Mouse (Mus musculus) MEL (cell line): ENCODE measurements around the gene 1700001C02Rik.

ENCODE experiments used
- CTCF ChIP-seq, 3 experiments: IDR thresholded peaks in 2 of 3; conservative IDR thresholded peaks in 1 of 3; 2 replicates each; pipeline ENCODE4 v1.5.1; 2011 to 2012; ENCODE audit warnings: low read length in 3 of 3, low read depth in 2 of 3, mild to moderate bottlenecking in 2 of 3, improper control_type of control experiment in 1 of 3, inconsistent platforms in 1 of 3, mixed read lengths in 1 of 3, moderate library complexity in 1 of 3; ENCODE audit not compliant: control insufficient read depth in 1 of 3, insufficient read depth in 1 of 3, poor library complexity in 1 of 3, severe bottlenecking in 1 of 3
- E2F4 ChIP-seq: IDR thresholded peaks from 2 replicates; pipeline ENCODE4 v1.6.1; 2011; ENCODE audit warnings: low read depth, low read length, improper control_type of control experiment, borderline replicate concordance
- ELF1 ChIP-seq: IDR thresholded peaks from 2 replicates; pipeline ENCODE4 v1.6.1; 2014; ENCODE audit warnings: low read depth, mild to moderate bottlenecking, inconsistent platforms, low read length, improper control_type of control experiment, moderate library complexity
- EP300 ChIP-seq, 2 experiments: IDR thresholded peaks; 2 replicates each; pipeline ENCODE4 v1.6.1; 2011; ENCODE audit warnings: improper control_type of control experiment in 2 of 2, low read length in 2 of 2, low read depth in 1 of 2, mild to moderate bottlenecking in 1 of 2
- HCFC1 ChIP-seq: IDR thresholded peaks from 2 replicates; pipeline ENCODE4 v1.6.1; 2012; ENCODE audit warnings: low read depth, mild to moderate bottlenecking, inconsistent platforms, low read length, improper control_type of control experiment, moderate library complexity
- JUND ChIP-seq: IDR thresholded peaks from 2 replicates; pipeline ENCODE4 v1.6.1; 2011; ENCODE audit warnings: low read depth, mild to moderate bottlenecking, improper control_type of control experiment, low read length
- MAX ChIP-seq: IDR thresholded peaks from 2 replicates; pipeline ENCODE4 v1.6.1; 2011; ENCODE audit warnings: low read length, improper control_type of control experiment
- MEF2A ChIP-seq: IDR thresholded peaks from 2 replicates; pipeline ENCODE4 v1.6.1; 2014; ENCODE audit warnings: low read depth, mild to moderate bottlenecking, inconsistent platforms, low read length, improper control_type of control experiment; ENCODE audit not compliant: poor library complexity, insufficient replicate concordance, severe bottlenecking; ENCODE audit errors: extremely low read depth
- POLR2A ChIP-seq, 2 experiments: IDR thresholded peaks; 2 replicates each; pipeline ENCODE4 v1.6.1; 2011 to 2012; ENCODE audit warnings: low read length in 2 of 2, mild to moderate bottlenecking in 2 of 2, control low read depth in 1 of 2, improper control_type of control experiment in 1 of 2, low read depth in 1 of 2, moderate library complexity in 1 of 2; ENCODE audit not compliant: control insufficient read depth in 1 of 2, insufficient read depth in 1 of 2, poor library complexity in 1 of 2
- POLR2AphosphoS2 ChIP-seq: IDR thresholded peaks from 2 replicates; pipeline ENCODE4 v1.6.1; 2011; ENCODE audit warnings: low read length, improper control_type of control experiment
- RCOR1 ChIP-seq: IDR thresholded peaks from 2 replicates; pipeline ENCODE4 v1.6.1; 2012; ENCODE audit warnings: low read depth, mild to moderate bottlenecking, inconsistent platforms, low read length, improper control_type of control experiment
- TBP ChIP-seq: IDR thresholded peaks from 2 replicates; pipeline ENCODE4 v1.8.0; 2011; ENCODE audit warnings: low read depth, low read length, improper control_type of control experiment
- ZC3H11A ChIP-seq: IDR thresholded peaks from 2 replicates; pipeline ENCODE4 v1.6.1; 2012; ENCODE audit warnings: low read depth, mild to moderate bottlenecking, inconsistent platforms, low read length, improper control_type of control experiment

GRCm38 (mm10) chr5:30527129-30527528 lies 61.3 kb downstream of the 1700001C02Rik start:
- TF ChIP-seq POLR2A (IDR thresholded peaks at IDR 0.05; ENCODE audit: control insufficient read depth in 1 of 2, insufficient read depth in 1 of 2, low read depth in 1 of 2, low read length in 2 of 2, poor library complexity in 1 of 2) (no peak), POLR2AphosphoS2 (no peak), HCFC1 (no peak), TBP (no peak), CTCF (IDR thresholded peaks at IDR 0.05 in 2 of 3, conservative IDR thresholded peaks at IDR 0.05 in 1 of 3; ENCODE audit: control insufficient read depth in 1 of 3, insufficient read depth in 1 of 3, low read depth in 2 of 3, low read length in 3 of 3, poor library complexity in 1 of 3, severe bottlenecking in 1 of 3) (no peak), RCOR1 (no peak), EP300 (IDR thresholded peaks at IDR 0.05; ENCODE audit: low read depth in 1 of 2, low read length in 2 of 2) (no peak), ZC3H11A (no peak), ELF1 (no peak), MAX (no peak), E2F4 (no peak), JUND (no peak), MEF2A (no peak)
